Mouse (Mus musculus): ENCODE results near the gene Hoxa10.

The Hoxa10 gene

DNA sequence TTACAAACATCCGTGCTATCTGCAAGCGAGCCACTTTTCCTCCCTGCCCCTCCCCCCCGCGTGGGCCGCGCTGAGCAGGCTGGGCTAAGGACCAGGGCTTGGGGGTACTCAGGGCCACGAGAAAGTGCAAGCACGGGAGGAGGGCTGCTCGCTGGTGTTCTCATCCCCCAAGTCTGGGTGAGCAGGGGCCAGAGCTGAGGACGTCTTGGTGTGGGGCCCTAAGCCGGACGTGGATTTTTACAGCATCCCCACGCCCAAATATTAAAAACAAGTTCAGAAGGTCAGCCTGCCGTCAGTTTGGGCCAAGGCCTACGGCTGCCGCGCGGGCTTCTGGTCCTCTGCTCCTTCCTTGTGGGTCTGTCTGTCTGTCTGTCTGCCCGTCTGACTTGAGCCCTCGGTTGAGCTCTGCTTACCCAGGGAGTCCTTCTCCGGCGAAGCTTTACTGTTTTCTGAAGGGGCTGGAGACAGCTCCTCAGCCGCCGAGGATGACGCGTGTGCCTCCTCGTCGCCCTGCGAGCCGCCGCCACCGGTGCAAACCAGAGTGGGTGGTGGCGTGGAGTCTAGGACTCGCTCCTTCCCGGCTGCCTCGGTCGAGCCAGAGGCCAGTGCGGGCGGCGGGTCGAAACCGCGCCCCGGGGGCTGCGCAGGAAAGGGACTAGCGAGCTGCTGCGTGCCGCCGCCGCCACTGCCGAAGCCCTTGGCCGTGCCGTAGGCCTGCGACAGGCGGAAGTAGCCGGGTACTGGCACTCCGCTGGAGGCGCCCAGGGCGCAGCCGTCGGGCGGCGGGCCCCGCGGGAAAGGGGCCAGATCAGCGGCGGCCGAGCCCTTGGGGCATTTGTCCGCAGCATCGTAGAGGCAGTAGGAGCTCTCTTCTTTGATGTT, 6.9 kb downstream of the Hoxa10 start:
- no peak for ATAC-seq (ENCODE audit: insufficient number of reproducible peaks, low FRiP score, low TSS enrichment)

DNA sequence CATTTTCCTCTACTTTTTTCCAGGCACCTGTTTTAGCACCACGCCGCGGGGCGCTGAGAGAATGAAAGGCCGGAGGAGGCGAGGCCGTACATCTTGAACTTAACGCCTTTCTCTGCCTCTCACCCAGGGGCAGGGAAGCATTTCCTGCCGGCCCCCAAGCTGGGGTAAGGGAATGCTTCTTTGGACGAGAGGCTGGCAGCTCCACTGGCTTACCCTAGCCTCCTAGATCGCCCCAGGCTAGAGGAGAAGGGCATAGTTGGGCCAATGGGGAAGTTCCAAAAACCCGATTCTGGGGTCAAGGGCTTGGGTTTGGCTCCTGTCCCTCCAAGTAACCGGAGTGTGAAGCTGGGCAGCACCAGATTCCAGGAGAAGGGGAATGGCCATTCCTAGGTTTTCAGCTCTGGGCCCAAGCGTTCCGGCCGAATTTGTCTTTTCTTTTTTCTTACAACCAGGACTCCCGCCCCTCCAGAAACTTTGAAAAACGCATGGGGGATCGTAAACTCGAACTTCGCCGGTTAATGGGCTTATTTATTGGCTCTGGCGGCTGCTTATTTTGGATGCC, 7.6 kb downstream of the Hoxa10 start:
- ATAC-seq (ENCODE audit: insufficient number of reproducible peaks, low FRiP score, low TSS enrichment), result no peak

DNA sequence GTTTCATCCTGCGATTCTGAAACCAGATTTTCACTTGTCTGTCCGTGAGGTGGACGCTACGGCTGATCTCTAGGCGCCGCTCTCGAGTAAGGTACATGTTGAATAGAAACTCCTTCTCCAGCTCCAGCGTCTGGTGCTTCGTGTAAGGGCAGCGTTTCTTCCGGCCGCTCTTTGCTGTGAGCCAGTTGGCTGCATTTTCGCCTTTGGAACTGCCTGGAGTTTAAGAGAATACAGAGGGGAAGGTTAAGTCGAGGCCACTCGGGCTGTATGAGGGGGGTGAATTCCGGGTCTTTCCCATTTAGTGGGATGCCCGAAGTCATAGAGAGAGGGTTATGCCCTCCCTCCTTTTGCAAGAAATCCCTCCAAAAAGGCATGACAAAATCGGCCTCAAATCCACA, 8.1 kb downstream of the Hoxa10 start:
- ATAC-seq (ENCODE audit: insufficient number of reproducible peaks, low FRiP score, low TSS enrichment), result no peak

DNA sequence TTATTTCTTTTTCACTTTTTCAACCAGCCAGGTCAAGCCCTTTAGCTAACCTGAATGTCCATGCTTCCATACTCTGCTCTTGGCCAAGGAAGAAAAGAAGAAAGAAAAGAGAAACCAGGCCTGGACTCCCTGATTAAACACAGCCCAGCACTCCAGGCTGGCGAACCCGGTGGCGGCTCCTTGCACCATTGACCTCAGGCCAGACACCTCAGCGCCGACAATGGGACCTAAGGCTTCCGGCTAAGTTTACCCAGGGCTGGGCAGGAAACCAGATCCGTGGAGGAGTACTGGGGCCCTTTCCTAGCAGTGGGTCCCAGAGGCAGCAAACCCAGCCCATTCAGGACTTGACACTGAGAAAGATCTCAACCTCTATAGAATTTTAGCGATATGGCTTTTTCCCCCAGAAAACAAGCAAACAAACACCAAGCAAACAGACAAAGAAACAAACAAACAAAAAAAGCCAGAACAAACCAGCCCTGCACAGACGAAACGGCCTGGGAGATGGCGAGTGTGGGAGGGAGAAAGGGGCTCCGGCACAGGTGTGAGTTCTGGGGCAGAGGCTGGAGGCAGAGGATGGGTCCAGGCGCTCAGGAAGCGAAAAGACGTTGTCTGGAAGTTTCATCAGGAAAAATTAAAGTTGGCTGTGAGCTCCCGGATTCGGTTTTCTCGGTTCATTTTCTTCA, 8.6 kb downstream of the Hoxa10 start:
- ATAC-seq (ENCODE audit: insufficient number of reproducible peaks, low FRiP score, low TSS enrichment), result no peak

DNA sequence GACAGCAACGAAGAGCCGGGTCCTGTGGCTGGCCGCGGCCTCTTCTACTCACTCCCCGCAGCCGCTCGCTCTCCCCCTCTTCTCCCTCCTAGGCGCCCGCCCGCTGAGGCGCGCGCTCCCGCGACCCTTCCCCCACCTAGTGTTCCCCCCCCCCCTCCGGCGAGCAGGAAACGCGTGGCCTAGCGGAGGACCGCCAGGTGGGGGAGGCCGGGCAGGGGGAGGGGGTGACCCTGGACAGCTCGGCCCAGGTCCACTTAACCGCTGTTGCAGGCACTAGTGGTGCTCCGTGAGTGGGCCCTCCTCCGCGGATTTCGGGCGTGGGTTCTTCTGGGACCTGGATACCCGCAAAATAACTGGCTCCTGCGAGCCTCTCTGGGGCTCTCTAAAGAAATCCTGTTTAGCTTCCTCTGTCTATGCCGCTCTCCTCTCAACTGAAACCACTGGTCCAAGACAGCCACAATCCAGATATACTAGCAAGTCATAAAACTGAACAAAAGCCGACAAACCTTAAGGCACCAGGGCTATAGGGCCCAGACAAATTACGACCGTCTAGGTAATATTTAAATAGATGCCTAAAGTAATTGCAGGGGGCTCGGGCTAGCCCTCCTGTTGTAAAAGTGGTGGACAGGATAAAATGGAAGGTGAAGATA, 10.0 kb downstream of the Hoxa10 start, which contains the start of gene Hoxa9:
Gene Hoxa9 (minus strand): TSS at position 574 of the 650 bp plus-strand sequence.
- ATAC-seq (ENCODE audit: insufficient number of reproducible peaks, low FRiP score, low TSS enrichment), result no peak

DNA sequence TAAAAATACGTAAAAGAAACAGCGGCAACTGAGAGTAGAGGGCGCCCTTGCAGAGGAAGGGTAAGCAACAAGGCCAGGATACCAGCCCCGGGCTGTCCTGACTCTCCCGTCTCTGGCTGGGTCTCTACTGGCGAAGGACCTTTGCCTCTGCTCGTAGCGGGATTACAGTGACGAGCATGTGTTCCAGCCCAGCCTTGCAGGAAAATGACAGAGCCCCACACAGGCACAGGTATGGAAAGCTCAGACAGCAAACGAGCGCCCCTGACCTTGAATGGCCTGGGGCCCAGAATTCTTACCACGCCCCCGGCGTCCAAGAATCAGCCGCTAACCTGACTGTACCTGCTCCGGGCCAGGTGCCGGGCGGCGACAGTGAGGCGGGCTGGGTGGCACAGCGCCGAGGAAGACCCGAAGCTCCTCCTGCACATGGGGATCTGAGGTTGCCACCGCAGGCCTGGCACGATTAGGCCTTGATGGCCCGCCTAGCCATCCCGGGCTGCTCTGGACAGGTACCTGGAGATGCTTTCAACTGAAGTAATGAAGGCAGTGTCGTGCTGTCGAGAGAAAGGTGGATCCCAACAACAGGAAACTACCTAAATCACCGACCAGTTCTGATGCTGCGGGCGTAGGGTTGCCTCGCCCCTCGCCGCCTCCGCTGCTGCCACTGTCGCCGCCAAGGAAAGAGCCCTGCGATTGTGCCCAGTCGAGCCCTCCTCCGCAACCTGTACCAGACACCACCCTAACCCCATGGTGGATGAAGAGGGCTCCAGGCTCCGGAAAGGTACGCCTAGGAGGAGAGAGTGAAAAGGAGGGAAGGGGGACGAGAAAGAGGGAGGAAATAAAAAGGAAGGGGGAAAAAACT, 10.9 kb downstream of the Hoxa10 start:
- ATAC-seq (ENCODE audit: insufficient number of reproducible peaks, low FRiP score, low TSS enrichment), result no peak

DNA sequence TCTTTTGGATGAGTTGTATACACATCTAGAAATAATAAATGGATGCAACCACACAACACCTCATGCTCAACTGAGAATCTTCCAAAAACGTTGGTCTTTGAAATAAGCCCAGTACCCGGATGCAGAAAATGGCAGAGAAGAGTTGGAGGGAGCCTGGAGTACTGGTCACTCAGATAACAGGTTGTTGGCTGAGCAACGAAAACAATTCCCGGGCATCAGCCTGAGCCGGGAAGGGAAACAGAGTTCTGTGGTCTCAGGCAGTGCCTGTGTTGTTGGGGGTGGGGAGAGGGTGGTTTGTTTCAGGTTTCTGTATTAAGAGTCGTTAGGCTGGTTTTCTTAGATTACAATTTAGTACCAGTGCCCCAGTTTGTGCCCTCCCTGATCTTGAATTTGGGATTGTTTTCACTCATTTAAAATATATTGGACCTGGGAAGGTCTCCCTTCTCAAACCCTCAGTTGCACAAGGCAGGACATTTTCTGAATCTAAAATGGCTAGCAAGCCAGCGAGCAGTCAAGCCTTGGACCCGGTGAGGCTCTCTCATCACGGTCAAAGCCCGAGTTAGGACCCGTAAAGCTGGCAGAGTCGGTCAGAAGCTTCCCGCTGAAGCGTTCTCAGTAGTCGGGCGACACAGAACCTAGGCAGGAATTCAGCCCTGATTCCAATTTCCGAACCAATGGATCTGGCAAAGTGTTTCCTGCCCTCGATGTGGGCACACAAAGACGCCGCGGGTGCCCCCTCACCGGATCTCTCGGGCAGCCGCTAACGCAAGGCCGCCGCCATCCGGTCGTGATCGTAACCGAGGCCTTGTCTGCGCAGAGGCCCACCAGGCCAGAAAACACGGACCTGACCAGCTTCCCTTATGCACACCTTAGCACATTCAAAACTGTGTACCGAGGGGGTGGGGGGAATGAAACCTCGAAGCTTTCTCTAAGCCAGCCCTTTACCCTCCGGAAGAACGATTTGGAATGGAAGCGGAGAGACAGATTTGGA, 11.9 kb downstream of the Hoxa10 start:
- no peak for ATAC-seq (ENCODE audit: insufficient number of reproducible peaks, low FRiP score, low TSS enrichment)

DNA sequence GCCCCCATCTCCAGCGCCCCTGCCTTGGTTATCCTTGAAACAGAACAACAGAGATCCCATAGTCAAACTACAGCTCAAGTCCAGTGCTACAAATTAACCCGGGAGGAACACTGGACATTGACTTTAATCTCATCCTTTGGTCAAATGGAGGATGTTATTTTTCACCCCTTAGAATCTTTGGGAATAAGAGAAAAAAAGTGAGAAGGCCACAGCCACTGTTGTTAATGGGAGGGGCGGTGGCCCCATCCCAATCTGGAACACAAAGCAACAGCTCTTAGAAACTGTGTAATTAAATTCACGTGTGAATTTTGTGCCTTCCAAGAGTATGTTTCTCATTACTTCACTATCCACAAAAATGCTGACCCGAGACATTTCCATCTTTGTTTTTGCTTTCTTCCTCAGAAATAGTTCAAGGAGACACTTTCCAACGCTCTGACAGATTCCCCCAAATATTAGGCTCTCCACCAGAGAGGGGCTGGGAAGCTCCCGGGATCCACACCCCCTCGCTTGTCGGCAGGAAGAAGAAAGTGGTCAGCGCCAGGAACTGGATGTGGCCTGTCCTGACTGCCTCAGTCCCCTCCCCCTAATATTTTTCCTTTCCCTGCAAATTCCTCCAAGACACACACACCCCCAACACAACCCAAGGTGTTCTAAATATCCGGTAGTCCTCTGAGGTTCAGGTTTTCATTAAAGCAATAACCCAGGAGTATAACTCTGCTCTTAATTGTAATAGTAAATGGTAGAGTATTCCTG, 13.0 kb downstream of the Hoxa10 start:
- no peak for ATAC-seq (ENCODE audit: insufficient number of reproducible peaks, low FRiP score, low TSS enrichment)

DNA sequence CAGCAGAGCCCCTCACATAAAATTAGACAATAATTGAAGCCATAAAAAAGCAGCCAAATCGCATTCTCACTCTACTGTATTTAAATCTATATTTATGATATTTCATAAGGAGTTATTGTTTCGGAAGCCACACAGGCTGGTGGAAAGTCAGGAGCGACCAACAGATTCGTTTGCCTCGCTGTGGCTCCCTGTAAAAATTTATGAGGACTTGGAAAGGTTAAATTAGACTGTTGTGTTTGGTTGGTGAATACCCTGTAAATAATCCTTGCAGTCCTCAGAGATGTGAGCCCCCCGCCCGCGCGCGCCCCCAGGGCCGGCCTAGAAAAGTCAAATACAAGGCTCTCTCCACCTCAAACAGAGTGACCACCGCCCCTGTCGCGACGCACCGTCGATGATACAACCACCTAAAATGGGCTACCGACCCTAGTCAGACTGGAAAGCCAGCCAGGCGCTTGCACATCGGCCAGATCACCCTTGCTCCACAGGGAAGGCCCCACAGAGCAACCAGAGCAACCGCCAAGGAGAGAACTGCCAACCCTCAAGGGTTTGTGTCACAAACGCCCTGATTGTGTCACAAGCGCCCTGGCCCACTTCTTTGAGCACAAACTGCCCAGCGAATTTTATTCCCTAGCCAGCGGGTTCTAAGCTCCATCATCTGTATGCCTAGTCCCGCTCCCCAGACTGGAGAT, 13.9 kb downstream of the Hoxa10 start:
- no peak for ATAC-seq (ENCODE audit: insufficient number of reproducible peaks, low FRiP score, low TSS enrichment)

DNA sequence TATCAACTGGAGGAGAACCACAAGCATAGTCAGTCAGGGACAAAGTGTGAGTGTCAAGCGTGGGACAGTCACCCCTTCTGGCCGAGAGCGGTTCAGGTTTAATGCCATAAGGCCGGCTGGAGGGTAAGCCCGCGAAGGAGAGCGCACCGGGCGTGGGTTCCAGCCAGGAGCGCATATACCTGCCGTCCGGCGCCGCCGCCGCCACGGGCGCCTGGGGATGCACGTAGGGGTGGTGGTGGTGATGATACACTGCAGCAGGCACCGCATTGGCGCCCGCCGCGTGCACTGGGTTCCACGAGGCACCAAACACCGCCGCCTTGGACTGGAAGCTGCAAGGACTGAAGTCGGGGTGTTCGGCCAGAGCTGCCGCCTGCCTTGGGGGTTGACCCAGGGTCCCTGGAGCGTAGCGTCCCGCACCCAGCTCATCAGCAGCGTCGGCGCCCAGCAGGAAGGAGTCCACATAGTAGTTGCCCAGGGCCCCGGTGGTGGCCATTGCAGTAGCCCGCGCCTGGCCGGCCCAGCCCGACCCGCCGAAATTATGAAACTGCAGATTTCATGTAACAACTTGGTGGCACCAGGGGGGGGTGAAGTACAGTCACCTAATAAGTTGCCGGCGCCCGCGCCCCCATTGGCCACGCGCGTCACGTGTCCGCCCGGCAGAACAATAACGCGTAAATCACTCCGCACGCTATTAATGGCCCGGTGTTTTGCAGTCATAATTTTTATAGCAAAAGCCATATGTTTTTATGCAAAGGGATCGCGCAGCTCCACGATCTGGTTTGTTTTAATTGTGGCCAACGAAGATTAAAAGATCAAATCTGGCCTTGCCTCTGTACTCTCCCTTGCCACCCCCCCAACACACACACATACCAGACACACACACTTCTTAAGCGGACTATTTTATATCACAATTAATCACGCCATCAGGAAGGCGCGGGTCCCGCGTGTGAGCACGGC, 14.8 kb downstream of the Hoxa10 start:
- ATAC-seq (ENCODE audit: insufficient number of reproducible peaks, low FRiP score, low TSS enrichment), result no peak

DNA sequence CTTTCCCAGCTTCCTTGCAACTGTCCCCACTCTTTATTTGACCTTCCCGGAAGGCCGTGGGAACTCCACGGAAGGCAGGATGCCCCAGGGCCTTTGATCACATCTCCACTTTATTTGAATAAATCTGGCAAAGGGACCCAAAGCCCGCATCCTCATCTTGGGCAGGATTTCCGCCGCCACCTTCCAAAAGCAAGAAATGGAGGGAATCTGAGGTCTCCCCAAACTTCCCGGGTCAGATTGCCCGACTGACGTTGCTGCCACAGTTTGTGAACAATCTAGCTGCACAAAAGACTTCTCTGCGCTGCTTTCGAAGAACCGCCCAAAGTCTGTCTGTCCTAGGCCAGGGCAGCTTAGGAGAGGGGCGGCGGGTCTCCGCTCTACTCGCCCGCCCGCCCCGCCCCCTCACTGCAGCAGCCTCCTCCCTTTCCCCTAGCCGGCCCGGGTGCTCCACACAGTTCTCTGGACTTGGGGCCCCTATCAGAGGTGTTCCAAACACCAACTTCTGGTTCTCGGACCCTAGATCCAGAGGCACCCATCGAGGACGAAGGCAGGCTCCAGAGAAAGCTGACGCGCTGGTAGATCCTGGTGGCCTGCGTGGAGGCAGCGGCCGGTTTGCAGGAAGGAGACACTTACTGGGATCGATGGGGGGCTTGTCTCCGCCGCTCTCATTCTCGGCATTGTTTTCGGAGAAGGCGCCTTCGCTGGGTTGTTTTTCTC, 15.6 kb downstream of the Hoxa10 start:
- no peak for ATAC-seq (ENCODE audit: insufficient number of reproducible peaks, low FRiP score, low TSS enrichment)

DNA sequence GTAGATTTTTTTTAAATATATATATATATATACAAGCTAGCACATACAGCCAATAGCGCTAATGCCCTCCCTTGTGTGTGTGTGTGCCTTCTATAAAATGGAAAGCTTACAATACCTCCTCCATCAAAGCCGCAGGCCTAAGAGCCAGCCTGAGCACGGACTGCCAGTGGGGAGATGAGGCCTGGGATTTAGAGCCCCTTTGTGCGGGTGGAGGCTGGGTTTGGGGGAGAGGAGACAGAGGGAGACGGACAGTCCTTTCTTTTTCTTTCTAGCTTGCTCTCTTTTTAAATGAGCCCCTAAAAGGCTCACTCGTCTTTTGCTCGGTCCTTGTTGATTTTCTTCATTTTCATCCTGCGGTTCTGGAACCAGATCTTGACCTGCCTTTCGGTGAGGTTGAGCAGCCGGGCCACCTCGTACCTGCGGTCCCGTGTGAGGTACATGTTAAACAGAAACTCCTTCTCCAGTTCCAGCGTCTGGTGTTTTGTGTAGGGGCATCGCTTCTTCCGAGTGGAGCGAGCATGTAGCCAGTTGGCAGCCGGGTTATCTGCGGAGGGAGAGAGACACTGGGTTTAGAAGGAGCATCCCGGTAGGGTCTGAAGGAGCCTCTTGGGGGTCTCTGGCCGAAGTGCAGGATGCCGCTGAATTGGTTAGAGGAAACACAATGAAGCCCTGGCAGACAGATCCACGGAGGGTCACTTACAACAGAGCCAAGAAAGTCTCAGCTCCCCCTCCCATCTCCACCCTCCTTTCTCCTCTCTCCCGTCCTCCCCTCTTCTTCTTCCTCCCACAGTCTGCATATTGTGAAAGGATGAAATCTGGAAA, 16.5 kb downstream of the Hoxa10 start:
- ATAC-seq (ENCODE audit: insufficient number of reproducible peaks, low FRiP score, low TSS enrichment), result no peak

DNA sequence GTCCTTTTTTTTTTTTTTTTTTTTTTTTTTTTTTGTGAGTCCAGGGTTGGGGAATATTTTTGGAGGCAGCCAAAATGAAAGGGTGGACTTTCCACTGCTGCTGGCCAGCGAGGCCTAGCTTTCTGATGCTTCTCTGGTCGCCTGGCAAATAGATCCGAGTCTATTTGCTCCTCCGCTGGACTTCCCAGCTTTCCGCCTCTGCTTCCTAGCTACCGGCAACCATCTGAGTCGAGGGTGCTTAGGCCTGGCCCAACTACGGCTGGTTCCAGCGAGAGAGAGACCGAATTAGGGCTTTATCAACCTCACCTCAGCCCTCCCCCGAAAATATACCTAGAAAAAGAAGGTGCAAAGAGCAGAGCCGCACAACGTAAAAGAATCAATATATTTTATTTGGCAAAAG, 17.9 kb downstream of the Hoxa10 start:
- ATAC-seq (ENCODE audit: insufficient number of reproducible peaks, low FRiP score, low TSS enrichment), result no peak

DNA sequence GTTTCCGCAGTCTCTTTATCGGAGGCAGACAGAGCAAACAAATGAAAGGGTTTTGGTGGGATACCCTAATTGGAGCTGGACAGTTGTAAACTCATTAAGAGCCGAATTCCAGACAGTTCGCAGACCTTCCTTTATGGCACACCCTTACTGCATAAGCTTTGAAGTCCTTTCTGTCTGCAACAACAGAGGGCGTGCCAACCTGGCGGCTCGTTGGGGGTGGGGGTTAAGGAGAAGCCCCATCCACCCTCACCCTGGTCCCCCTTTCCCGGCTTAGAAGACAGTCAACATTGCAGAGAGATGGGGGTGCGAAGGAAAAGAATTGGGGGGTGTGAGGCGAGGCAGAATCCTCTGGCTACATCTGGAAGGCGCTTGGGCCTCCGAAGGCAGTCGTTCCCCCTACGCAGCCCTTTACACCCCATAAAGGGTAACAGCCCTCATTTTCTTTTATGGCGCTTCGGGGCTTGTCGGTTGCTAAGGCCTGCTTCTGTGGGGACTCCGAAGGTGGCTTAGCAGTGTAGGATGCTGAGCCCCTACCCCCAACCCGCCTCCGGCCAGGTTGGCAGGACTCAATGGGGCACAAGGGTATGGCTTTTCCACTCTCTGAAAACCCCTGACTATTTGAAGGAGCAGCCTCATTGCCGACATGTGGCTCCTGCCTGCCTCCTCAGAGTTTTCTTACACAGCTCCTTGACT, 18.5 kb downstream of the Hoxa10 start:
- ATAC-seq (ENCODE audit: insufficient number of reproducible peaks, low FRiP score, low TSS enrichment), result no peak
